Mouse (Mus musculus) thymus, adult 2 months (tissue): Measurements from ENCODE around the gene Gabrg3.

Experiments
- CTCF ChIP-seq: fragments of 200-500 bp; IDR thresholded peaks from 2 replicates; pipeline ENCODE4 v1.5.1; 2012; ENCODE audit warnings: mild to moderate bottlenecking, control low read depth, low read length, moderate library complexity, borderline replicate concordance; ENCODE audit not compliant: control insufficient read depth, poor library complexity, insufficient read depth; ENCODE audit errors: extremely low read depth
- POLR2A ChIP-seq: fragments of 200-500 bp; IDR thresholded peaks from 2 replicates; pipeline ENCODE4 v1.6.1; 2012; ENCODE audit warnings: mild to moderate bottlenecking, low read length, control low read depth, moderate library complexity; ENCODE audit not compliant: control insufficient read depth, poor library complexity, insufficient read depth; ENCODE audit errors: extremely low read depth

DNA sequence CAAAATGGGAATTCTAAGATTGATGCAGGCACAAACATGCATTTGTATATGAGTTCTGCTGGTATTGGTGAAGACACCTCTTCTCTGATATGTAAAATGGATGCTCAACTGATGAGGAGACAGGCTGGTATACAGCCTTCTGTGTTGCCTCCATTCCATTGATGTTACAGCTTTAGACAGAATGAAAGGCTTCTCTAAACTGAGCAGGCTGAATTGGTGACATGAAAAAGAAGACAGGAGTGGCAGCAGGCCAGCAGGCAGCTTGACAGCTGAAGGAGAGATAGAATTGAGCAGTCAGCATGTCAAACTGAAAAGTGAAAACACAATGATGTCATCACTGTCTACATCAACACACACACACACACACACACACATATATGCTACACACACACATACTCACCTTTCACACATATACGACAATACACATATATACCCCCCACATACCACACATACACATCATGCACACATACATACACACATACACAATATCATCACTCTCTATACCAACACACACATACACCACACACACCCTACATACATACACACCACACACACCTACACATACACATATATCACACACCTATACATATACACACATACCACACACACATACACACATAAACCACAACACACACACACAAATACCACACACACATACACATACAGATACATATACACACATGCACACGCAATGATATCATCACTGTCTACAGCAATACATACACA lies 315.4 kb downstream of the Gabrg3 start:
- TF ChIP-seq CTCF (no peak), POLR2A (no peak)
